Mouse (Mus musculus): Measurements from ENCODE around the gene Gm49322. TPM values are rescaled to one million over a fixed set of nuclear protein-coding genes. Genes with fewer than 3 reads are reported as not detected.
A peak's percentile ranks its signal among the peaks of the same experiment; 100 is the strongest.

Gene Gm49322
- polyA plus RNA-seq, 1 experiment from 2014 or later, result 1.1 TPM

DNA sequence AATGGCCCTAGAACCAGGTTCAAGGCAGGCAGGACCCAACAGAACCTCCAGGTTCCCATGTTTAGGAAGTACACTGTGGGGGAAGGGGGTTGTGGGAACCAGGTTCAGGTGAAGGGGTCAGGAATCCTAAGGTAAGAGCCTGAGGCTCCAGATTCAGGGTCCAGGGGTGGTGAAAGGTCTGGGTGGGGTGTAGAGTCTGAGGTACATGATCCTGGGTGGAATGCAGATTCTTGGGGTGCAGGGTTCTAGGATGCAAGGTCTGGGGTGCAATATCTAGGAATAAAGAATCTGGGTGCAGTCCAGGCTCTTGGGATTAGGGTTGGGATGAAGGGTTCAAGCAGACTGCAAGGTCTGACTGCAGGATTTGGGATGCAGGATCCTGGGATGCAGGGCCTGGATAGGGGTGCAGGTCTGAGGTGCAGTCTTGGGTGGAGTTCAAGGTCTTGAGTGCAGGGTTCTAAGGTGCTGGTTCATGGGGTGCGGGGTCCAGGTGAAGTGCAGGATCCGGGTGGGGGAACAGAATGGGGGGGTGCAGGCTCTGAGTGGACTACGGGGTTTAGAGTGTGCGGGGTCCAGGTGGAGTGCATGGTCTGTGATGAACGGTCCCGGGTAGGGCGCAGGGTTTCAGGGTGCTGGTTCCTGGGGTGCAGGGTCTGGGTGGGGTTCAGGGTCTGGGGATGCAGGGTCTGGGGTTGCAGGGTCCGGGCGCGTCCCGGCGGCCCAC, 49.7 kb downstream of the Gm49322 start:
- WGBS, result 4% methylated on average over 10 of the region's 12 CpGs
- peak overlapping the region; percentile 96 for H3K9ac ChIP-seq (ENCODE audit: low read length)
- no peaks in the 10 kb centered on the region for H3K9me3 ChIP-seq (replicated peaks; ENCODE audit: control insufficient read depth, low read length)
- H3K27ac ChIP-seq (ENCODE audit: low read depth, low read length), result peak overlapping the region; percentile 93
- H3K4me3 ChIP-seq (ENCODE audit: low read depth, low read length), result peak overlapping the region; percentile 90
- DNase-seq (ENCODE audit: low spot score) (no peak), ATAC-seq (peak; percentile 45)
- H3K36me3 ChIP-seq (ENCODE audit: control insufficient read depth, insufficient read depth, low read length), result peaks cover 3% of the 10 kb centered on the region; the same call in 1 of the 2 replicates
- H3K4me2 ChIP-seq (ENCODE audit: low read length), result peak overlapping the region; percentile 92
- no peaks in the 10 kb centered on the region for H3K27me3 ChIP-seq (replicated peaks; ENCODE audit: control insufficient read depth, insufficient read depth, low read length)
- peaks cover 8% of the 10 kb centered on the region for H3K4me1 ChIP-seq (ENCODE audit: control insufficient read depth, insufficient read depth, low read length)

DNA sequence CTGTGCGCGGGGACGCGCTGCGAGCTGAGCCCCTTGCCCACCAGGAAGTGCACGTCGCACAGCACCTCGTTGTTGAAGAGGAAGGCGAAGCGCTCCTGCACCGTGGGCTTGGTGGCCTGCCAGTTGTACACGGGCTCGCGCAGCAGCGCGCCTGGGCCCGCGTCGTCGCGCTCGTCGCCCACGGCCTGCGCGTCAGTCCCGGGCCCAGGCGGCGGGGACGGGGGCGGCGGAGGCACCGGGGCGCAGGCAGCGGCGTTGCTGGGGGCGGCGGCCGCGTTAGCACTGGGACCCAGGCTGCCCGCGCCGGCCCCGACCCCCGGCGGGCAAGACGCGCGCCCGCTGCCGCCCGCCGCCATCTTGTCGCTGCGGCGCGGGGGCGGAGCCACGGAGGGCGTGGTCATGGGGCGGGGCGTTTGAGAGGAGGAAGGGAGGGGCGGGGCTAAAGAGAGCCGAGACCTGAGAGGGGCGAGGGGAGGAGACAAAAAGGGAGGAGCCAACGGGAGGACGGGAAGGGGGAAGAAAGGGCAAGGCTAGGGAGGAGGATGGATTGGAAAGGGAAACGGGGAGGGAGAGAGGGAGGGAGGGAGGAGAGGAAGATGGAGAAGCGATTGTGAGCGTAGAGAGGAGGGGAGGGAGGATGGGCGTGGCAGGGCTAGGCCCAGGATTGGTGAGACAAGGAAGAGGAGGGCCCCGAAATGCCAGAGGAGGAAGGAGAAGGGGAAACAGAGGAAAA, 50.5 kb downstream of the Gm49322 start:
- peak overlapping the region; percentile 93 for H3K27ac ChIP-seq (ENCODE audit: low read depth, low read length)
- H3K27me3 ChIP-seq (replicated peaks; ENCODE audit: control insufficient read depth, insufficient read depth, low read length), result no peaks in the 10 kb centered on the region
- no peaks in the 10 kb centered on the region for H3K9me3 ChIP-seq (replicated peaks; ENCODE audit: control insufficient read depth, low read length)
- H3K9ac ChIP-seq (ENCODE audit: low read length), result peak overlapping the region; percentile 96
- peak overlapping the region; percentile 92 for H3K4me2 ChIP-seq (ENCODE audit: low read length)
- DNase-seq (ENCODE audit: low spot score) (peak; percentile 99), ATAC-seq (peak; percentile 87)
- peaks cover 8% of the 10 kb centered on the region for H3K4me1 ChIP-seq (ENCODE audit: control insufficient read depth, insufficient read depth, low read length)
- peaks cover 3% of the 10 kb centered on the region; the same call in 1 of the 2 replicates for H3K36me3 ChIP-seq (ENCODE audit: control insufficient read depth, insufficient read depth, low read length)
- H3K4me3 ChIP-seq (ENCODE audit: low read depth, low read length), result peak overlapping the region; percentile 90
- WGBS, result under 1% methylated on average over 71 of the region's 72 CpGs

- peak within 1 kb of the TSS; percentile 96 for H3K9ac ChIP-seq (ENCODE audit: low read length)
- H3K4me3 ChIP-seq (ENCODE audit: low read depth, low read length), result peak within 1 kb of the TSS; percentile 90
- peak within 1 kb of the TSS; percentile 92 for H3K4me2 ChIP-seq (ENCODE audit: low read length)
- ATAC-seq (peak; percentile 38; the same call in 1 of the 2 replicates), DNase-seq (ENCODE audit: low spot score) (no peak)
- WGBS, result 23% methylated on average over 15 of the region's 15 CpGs
- H3K36me3 ChIP-seq (ENCODE audit: control insufficient read depth, insufficient read depth, low read length), result peaks cover 3% of the 10 kb centered on the region; the same call in 1 of the 2 replicates
- H3K27me3 ChIP-seq (replicated peaks; ENCODE audit: control insufficient read depth, insufficient read depth, low read length), result no peaks in the 10 kb centered on the region
- no peaks in the 10 kb centered on the region for H3K9me3 ChIP-seq (replicated peaks; ENCODE audit: control insufficient read depth, low read length)
- H3K27ac ChIP-seq (ENCODE audit: low read depth, low read length), result peak within 1 kb of the TSS; percentile 93
- peaks cover 8% of the 10 kb centered on the region for H3K4me1 ChIP-seq (ENCODE audit: control insufficient read depth, insufficient read depth, low read length)
These were observed 51.2 kb downstream of the Gm49322 start, which contains the start of gene Btbd2 for GRCm38 (mm10) chr10:80656863-80657623. Btbd2 (minus strand) TSS chr10:80657071.

DNA sequence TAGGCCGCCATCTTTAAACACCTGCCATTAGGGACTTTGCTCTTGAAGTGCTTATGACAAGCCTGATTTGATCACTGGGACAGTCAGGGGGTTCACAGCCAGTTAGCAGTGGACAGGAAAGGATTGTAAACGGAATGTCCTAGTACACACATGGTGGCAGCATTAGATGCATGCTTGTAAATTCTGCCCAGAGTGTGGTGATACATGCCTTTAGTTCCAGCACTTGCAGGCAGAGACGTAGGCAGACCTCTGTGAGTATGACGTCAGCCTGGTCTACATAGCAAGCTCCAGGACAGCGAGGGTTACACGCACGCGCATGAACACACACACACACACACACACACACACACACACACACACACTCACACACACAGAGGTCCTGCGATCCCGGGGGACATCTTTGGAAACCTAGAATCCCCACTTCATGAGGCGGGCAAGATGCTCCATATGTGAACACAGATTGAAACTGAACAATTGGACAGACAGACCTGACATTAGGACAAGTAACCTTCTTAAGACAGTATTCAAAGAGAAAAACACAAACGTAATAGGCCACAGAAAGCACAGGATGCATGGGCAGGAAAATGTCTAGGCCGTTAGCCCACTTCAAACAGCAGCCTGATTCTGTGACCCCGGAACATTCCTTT, 52.5 kb downstream of the Gm49322 start:
- Histone ChIP-seq H3K9ac (ENCODE audit: low read length) (no peak overlapping the region), H3K4me2 (ENCODE audit: low read length) (no peak overlapping the region), H3K36me3 (ENCODE audit: control insufficient read depth, insufficient read depth, low read length) (no peaks in the 10 kb centered on the region), H3K27ac (ENCODE audit: low read depth, low read length) (no peak overlapping the region), H3K4me3 (ENCODE audit: low read depth, low read length) (no peak overlapping the region), H3K9me3 (replicated peaks; ENCODE audit: control insufficient read depth, low read length) (no peaks in the 10 kb centered on the region), H3K27me3 (replicated peaks; ENCODE audit: control insufficient read depth, insufficient read depth, low read length) (no peaks in the 10 kb centered on the region), H3K4me1 (ENCODE audit: control insufficient read depth, insufficient read depth, low read length) (peaks cover 8% of the 10 kb centered on the region)
- no peak for DNase-seq (ENCODE audit: low spot score)
- WGBS, result 89% methylated on average over 14 of the region's 14 CpGs
- ATAC-seq, result no peak

DNA sequence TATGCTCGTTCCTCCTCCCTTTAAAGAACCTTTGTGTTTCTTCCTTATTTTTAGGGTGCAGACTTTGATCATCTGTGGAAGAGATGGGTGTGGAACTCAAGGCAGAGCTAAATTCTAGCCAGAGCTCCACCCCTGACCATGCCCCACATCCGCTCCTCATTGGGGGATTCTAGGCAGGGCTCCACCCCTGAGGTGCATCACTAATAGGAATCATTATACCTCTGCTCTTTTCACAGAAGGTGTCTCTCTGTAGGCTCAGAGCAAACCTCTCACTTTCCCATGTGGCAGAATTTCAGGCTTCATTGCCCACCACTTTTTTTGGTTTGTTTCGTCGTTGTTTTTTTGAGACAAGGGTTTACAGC, 53.0 kb downstream of the Gm49322 start:
- ATAC-seq, result no peak
- Histone ChIP-seq H3K9ac (ENCODE audit: low read length) (no peak overlapping the region), H3K4me3 (ENCODE audit: low read depth, low read length) (no peak overlapping the region), H3K27ac (ENCODE audit: low read depth, low read length) (no peak overlapping the region), H3K4me1 (ENCODE audit: control insufficient read depth, insufficient read depth, low read length) (peaks cover 8% of the 10 kb centered on the region), H3K27me3 (replicated peaks; ENCODE audit: control insufficient read depth, insufficient read depth, low read length) (no peaks in the 10 kb centered on the region), H3K36me3 (ENCODE audit: control insufficient read depth, insufficient read depth, low read length) (no peaks in the 10 kb centered on the region), H3K9me3 (replicated peaks; ENCODE audit: control insufficient read depth, low read length) (no peaks in the 10 kb centered on the region), H3K4me2 (ENCODE audit: low read length) (no peak overlapping the region)
- 78% methylated on average over 4 of the region's 4 CpGs for WGBS
- no peak for DNase-seq (ENCODE audit: low spot score)

DNA sequence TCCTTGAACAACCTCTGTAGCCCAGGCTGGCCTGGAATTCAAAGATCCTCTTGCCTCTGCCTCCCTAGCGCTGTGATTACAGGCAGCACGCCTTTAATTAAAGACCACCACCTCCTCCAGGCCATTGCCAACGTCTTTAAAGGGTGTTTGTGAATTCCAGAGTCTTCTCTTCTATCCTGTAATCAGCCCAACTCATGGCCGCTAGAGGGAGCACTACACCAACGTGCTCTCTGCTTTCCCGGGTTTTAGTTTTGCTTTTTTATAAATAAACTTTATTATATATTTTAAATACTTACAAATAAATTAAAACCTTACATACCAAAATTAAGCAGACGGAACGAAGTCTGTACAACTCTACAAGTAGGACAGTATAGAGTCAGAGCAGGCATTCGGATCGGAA, 53.4 kb downstream of the Gm49322 start:
- no peaks in the 10 kb centered on the region for H3K36me3 ChIP-seq (ENCODE audit: control insufficient read depth, insufficient read depth, low read length)
- WGBS, result 7% methylated on average over 10 of the region's 10 CpGs
- no peak overlapping the region for H3K27ac ChIP-seq (ENCODE audit: low read depth, low read length)
- H3K4me1 ChIP-seq (ENCODE audit: control insufficient read depth, insufficient read depth, low read length), result peaks cover 8% of the 10 kb centered on the region
- DNase-seq (ENCODE audit: low spot score) (peak; percentile 86), ATAC-seq (no peak)
- H3K4me2 ChIP-seq (ENCODE audit: low read length), result peak overlapping the region; percentile 33
- 0 out of 2 replicates have a peak overlapping the region, but pooled peaks have one; percentile 11 for H3K4me3 ChIP-seq (ENCODE audit: low read depth, low read length)
- no peaks in the 10 kb centered on the region for H3K27me3 ChIP-seq (replicated peaks; ENCODE audit: control insufficient read depth, insufficient read depth, low read length)
- H3K9me3 ChIP-seq (replicated peaks; ENCODE audit: control insufficient read depth, low read length), result no peaks in the 10 kb centered on the region
- H3K9ac ChIP-seq (ENCODE audit: low read length), result no peak overlapping the region

DNA sequence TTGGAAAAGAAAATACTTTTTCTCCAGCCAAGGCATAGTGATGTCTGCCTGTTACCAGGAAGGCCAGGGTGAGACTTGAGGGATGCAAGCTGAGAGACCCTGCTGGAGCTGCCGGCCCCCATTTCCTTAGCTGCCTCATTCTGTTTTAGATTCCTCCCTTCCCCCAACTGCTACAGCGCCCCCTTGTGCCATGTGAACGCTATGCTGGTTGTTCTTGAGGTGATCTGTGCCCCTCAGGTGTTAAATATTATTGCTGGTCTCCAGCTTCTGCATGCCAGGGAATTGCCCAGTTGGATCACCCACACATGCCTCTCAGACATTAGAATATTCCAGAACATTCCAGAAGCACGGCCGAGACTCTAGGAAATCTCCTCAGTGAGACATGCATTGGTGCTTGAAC, 55.3 kb downstream of the Gm49322 start:
- DNase-seq (ENCODE audit: low spot score), result peak; percentile 31
- no peak overlapping the region for H3K9ac ChIP-seq (ENCODE audit: low read length)
- H3K36me3 ChIP-seq (ENCODE audit: control insufficient read depth, insufficient read depth, low read length), result peaks cover 9% of the 10 kb centered on the region
- no peaks in the 10 kb centered on the region; the same call in 1 of the 2 replicates for H3K4me1 ChIP-seq (ENCODE audit: control insufficient read depth, insufficient read depth, low read length)
- H3K4me2 ChIP-seq (ENCODE audit: low read length), result no peak overlapping the region
- H3K27ac ChIP-seq (ENCODE audit: low read depth, low read length), result no peak overlapping the region
- no peak overlapping the region for H3K4me3 ChIP-seq (ENCODE audit: low read depth, low read length)
- H3K27me3 ChIP-seq (replicated peaks; ENCODE audit: control insufficient read depth, insufficient read depth, low read length), result no peaks in the 10 kb centered on the region
- ATAC-seq, result no peak
- WGBS, result 29% methylated on average over 5 of the region's 5 CpGs
- H3K9me3 ChIP-seq (replicated peaks; ENCODE audit: control insufficient read depth, low read length), result no peaks in the 10 kb centered on the region

- Histone ChIP-seq H3K36me3 (ENCODE audit: control insufficient read depth, insufficient read depth, low read length) (peaks cover 34% of the 10 kb centered on the region), H3K27ac (ENCODE audit: low read depth, low read length) (no peak overlapping the region), H3K9me3 (replicated peaks; ENCODE audit: control insufficient read depth, low read length) (no peaks in the 10 kb centered on the region), H3K4me1 (ENCODE audit: control insufficient read depth, insufficient read depth, low read length) (no peaks in the 10 kb centered on the region; the same call in 1 of the 2 replicates), H3K27me3 (replicated peaks; ENCODE audit: control insufficient read depth, insufficient read depth, low read length) (no peaks in the 10 kb centered on the region), H3K4me2 (ENCODE audit: low read length) (no peak overlapping the region), H3K9ac (ENCODE audit: low read length) (no peak overlapping the region), H3K4me3 (ENCODE audit: low read depth, low read length) (no peak overlapping the region)
- DNase-seq (ENCODE audit: low spot score), result no peak
- WGBS, result 60% methylated on average over 5 of the region's 5 CpGs
- no peak for ATAC-seq
These were observed 57.8 kb downstream of the Gm49322 start for GRCm38 (mm10) chr10:80663485-80664196.

Measured in forebrain, embryonic 14.5 days (tissue).